Mouse (Mus musculus): ENCODE measurements around the gene Cc2d2b. TPM values are rescaled to one million over a fixed set of nuclear protein-coding genes. Genes with fewer than 3 reads are reported as not detected.
A peak's percentile ranks its signal among the peaks of the same experiment; 100 is the strongest.

Gene Cc2d2b
- total and polyA plus RNA-seq, 2 experiments, result 0.09 TPM; not detected in 1

GRCm38 (mm10) chr19:40825636-40826035 lies 77.1 kb downstream of the Cc2d2b start:
- no peak overlapping the region for H3K4me3 ChIP-seq (ENCODE audit: insufficient read depth, low read depth, low read length)
- no peak for DNase-seq (ENCODE audit: extremely low read depth, low read depth, low spot score)
- H3K9ac ChIP-seq (ENCODE audit: low read depth, low read length), result no peak overlapping the region
- 68% methylated on average over 5 of the region's 5 CpGs for WGBS
- no peaks in the 10 kb centered on the region for H3K27me3 ChIP-seq (ENCODE audit: control insufficient read depth, insufficient read depth, low read length)
- H3K4me1 ChIP-seq (ENCODE audit: control insufficient read depth, insufficient read depth, low read length), result no peaks in the 10 kb centered on the region
- TF ChIP-seq CTCF (IDR thresholded peaks at IDR 0.05; ENCODE audit: low read depth, low read length) (no peak), POLR2A (IDR thresholded peaks at IDR 0.05; ENCODE audit: extremely low read depth, insufficient read depth, low read length) (no peak)
- no peaks in the 10 kb centered on the region for H3K79me2 ChIP-seq (ENCODE audit: control insufficient read depth, insufficient read depth, low read length)
- no peak overlapping the region for H3K27ac ChIP-seq (replicated peaks; ENCODE audit: insufficient read depth, low read depth, low read length)
- no peaks in the 10 kb centered on the region for H3K36me3 ChIP-seq (ENCODE audit: control insufficient read depth, insufficient read depth, low read length)

- no peaks in the 10 kb centered on the region for H3K4me1 ChIP-seq (ENCODE audit: control insufficient read depth, insufficient read depth, low read length)
- H3K4me3 ChIP-seq (ENCODE audit: insufficient read depth, low read depth, low read length), result no peak overlapping the region
- DNase-seq (ENCODE audit: extremely low read depth, low read depth, low spot score), result no peak
- TF ChIP-seq POLR2A (IDR thresholded peaks at IDR 0.05; ENCODE audit: extremely low read depth, insufficient read depth, low read length) (no peak), CTCF (IDR thresholded peaks at IDR 0.05; ENCODE audit: low read depth, low read length) (no peak)
- H3K27me3 ChIP-seq (ENCODE audit: control insufficient read depth, insufficient read depth, low read length), result no peaks in the 10 kb centered on the region
- H3K27ac ChIP-seq (replicated peaks; ENCODE audit: insufficient read depth, low read depth, low read length), result no peak overlapping the region
- H3K36me3 ChIP-seq (ENCODE audit: control insufficient read depth, insufficient read depth, low read length), result no peaks in the 10 kb centered on the region
- H3K79me2 ChIP-seq (ENCODE audit: control insufficient read depth, insufficient read depth, low read length), result no peaks in the 10 kb centered on the region; the same call in 1 of the 2 replicates
- no peak overlapping the region for H3K9ac ChIP-seq (ENCODE audit: low read depth, low read length)
- WGBS, result 47% methylated on average over 7 of the region's 7 CpGs
Measured at GRCm38 (mm10) chr19:40826735-40827134, 78.2 kb downstream of the Cc2d2b start.

DNA sequence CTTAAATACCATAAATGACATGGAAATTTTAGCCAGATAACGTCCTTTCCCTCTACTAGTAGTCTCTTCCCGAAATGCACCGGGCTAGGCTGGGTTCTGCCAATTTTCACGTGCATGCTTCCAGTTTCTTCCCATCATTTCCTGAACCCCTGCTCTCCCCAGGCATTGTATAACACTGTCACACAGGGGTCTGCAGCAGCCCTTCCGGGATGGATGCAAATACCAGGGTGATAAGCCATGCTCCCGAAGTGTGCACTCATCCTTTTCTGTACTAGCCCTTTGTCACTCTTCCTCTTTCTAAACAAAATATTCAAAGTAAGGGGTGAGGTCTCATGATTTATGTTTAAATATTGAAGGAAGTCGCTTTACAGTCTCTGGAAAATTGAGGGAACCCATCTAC lies 81.6 kb downstream of the Cc2d2b start:
- TF ChIP-seq POLR2A (IDR thresholded peaks at IDR 0.05; ENCODE audit: extremely low read depth, insufficient read depth, low read length) (no peak), CTCF (IDR thresholded peaks at IDR 0.05; ENCODE audit: low read depth, low read length) (no peak)
- H3K27me3 ChIP-seq (ENCODE audit: control insufficient read depth, insufficient read depth, low read length), result no peaks in the 10 kb centered on the region
- peaks cover 3% of the 10 kb centered on the region; the same call in 1 of the 2 replicates for H3K4me1 ChIP-seq (ENCODE audit: control insufficient read depth, insufficient read depth, low read length)
- H3K4me3 ChIP-seq (ENCODE audit: insufficient read depth, low read depth, low read length), result no peak overlapping the region; the same call in 1 of the 2 replicates
- no peaks in the 10 kb centered on the region for H3K36me3 ChIP-seq (ENCODE audit: control insufficient read depth, insufficient read depth, low read length)
- DNase-seq (ENCODE audit: extremely low read depth, low read depth, low spot score), result no peak
- H3K9ac ChIP-seq (ENCODE audit: low read depth, low read length), result no peak overlapping the region
- 58% methylated on average over 7 of the region's 7 CpGs for WGBS
- H3K79me2 ChIP-seq (ENCODE audit: control insufficient read depth, insufficient read depth, low read length), result peaks cover 3% of the 10 kb centered on the region; the same call in 1 of the 2 replicates
- no peak overlapping the region for H3K27ac ChIP-seq (replicated peaks; ENCODE audit: insufficient read depth, low read depth, low read length)

DNA sequence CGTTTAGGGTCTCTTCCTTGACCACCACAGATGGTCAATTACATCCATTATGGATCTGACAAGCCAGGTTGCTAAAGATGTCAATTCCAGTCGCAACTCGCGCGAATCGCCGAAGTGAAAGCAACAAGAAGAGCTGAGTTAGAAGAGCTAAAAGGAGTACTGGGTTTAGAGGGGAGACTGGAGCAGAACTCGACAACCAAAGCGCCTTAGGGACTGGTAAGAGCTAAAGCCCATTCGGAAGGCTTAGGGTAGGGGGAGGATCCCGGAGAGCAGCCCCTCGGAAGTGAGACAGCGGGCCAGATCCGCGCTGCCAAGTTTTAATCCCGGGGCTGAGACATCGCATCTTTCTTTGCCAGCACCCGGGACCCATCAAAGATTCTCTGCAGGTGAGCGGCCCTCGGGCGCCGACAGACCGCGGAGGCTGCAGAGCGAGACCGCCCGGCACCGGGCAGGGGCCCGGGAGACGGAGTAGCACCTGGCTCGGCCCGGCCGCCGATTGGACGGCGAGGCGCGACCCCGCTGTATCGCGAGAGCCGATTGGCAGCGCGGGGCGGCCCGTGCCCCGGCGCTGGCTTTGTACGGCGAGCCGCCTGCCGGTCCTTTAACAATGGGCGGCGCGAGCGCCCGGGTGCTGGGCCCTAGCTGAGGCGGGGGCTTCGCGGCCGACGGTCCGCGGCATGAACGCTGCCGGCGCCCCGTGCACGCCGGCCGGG lies 82.3 kb downstream of the Cc2d2b start, which contains the start of gene Ccnj:
Gene Ccnj (plus strand): TSS at position 577 of the 713 bp plus-strand sequence.
- H3K36me3 ChIP-seq (ENCODE audit: control insufficient read depth, insufficient read depth, low read length), result no peaks in the 10 kb centered on the region
- H3K27me3 ChIP-seq (ENCODE audit: control insufficient read depth, insufficient read depth, low read length), result no peaks in the 10 kb centered on the region
- H3K27ac ChIP-seq (replicated peaks; ENCODE audit: insufficient read depth, low read depth, low read length), result peak within 1 kb of the TSS; percentile 37
- WGBS, result under 1% methylated on average over 71 of the region's 71 CpGs
- H3K9ac ChIP-seq (ENCODE audit: low read depth, low read length), result peak within 1 kb of the TSS; percentile 91
- peak within 1 kb of the TSS; percentile 75 for H3K4me3 ChIP-seq (ENCODE audit: insufficient read depth, low read depth, low read length)
- peaks cover 3% of the 10 kb centered on the region; the same call in 1 of the 2 replicates for H3K79me2 ChIP-seq (ENCODE audit: control insufficient read depth, insufficient read depth, low read length)
- peaks cover 3% of the 10 kb centered on the region; the same call in 1 of the 2 replicates for H3K4me1 ChIP-seq (ENCODE audit: control insufficient read depth, insufficient read depth, low read length)
- peak; percentile 60 for DNase-seq (ENCODE audit: extremely low read depth, low read depth, low spot score)
- TF ChIP-seq POLR2A (IDR thresholded peaks at IDR 0.05; ENCODE audit: extremely low read depth, insufficient read depth, low read length) (peak; percentile 43), CTCF (IDR thresholded peaks at IDR 0.05; ENCODE audit: low read depth, low read length) (no peak)

DNA sequence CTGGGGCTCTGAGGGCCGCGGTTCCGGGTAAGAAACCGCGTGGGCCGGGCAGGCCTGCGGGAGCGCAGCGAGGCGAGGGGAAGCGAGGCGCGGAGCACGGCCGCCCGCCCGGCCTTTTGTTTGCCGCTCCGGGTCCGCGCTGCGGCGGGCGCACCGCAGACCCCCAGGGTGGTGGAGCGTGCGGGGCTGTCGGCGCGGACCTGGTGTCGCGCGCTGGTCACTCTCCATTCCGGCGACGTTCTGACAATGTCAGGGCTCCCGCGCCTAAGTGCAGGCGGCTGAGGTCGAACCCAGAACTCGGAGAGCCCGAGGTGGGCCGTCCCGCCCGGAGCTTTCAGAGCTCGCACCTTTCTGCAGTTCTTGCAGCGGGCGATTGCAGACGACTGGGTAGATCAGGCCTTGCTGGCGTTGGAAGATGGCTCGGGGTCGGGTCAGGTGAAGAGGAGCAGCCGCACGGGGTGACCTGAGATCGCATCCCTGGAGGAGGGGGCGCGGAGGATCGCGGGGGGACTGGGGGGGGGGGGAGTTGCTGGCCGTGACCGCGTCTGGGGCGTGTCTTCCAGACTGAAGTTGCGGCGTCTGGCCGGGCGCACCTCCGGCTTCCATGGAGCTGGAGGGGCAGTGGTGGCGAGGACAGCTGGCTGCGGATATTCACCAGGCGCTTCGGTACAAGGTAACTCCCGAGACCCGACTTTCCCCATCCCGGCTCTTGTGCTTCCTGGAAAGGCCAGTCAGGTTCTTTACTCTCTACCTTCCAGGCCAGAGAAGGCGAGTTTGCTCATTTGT lies 83.1 kb downstream of the Cc2d2b start:
- peak; percentile 13 for DNase-seq (ENCODE audit: extremely low read depth, low read depth, low spot score)
- Histone ChIP-seq H3K27ac (replicated peaks; ENCODE audit: insufficient read depth, low read depth, low read length) (peak overlapping the region; percentile 37; the same call in 1 of the 2 replicates), H3K27me3 (ENCODE audit: control insufficient read depth, insufficient read depth, low read length) (no peaks in the 10 kb centered on the region), H3K4me1 (ENCODE audit: control insufficient read depth, insufficient read depth, low read length) (peaks cover 3% of the 10 kb centered on the region; the same call in 1 of the 2 replicates), H3K79me2 (ENCODE audit: control insufficient read depth, insufficient read depth, low read length) (peaks cover 3% of the 10 kb centered on the region; the same call in 1 of the 2 replicates), H3K36me3 (ENCODE audit: control insufficient read depth, insufficient read depth, low read length) (no peaks in the 10 kb centered on the region), H3K9ac (ENCODE audit: low read depth, low read length) (peak overlapping the region; percentile 91), H3K4me3 (ENCODE audit: insufficient read depth, low read depth, low read length) (peak overlapping the region; percentile 75)
- under 1% methylated on average over 75 of the region's 76 CpGs for WGBS
- TF ChIP-seq POLR2A (IDR thresholded peaks at IDR 0.05; ENCODE audit: extremely low read depth, insufficient read depth, low read length) (no peak), CTCF (IDR thresholded peaks at IDR 0.05; ENCODE audit: low read depth, low read length) (no peak)
